Mouse (Mus musculus) ES-CJ7 (cell line): ENCODE data around the gene Ugt1a7c.

Source experiments
- DNase-seq: peaks from one replicate; pipeline ENCODE4 v3.0.0; 2011; ENCODE audit warnings: low read depth, low spot score

Ugt1a7c gene

DNA sequence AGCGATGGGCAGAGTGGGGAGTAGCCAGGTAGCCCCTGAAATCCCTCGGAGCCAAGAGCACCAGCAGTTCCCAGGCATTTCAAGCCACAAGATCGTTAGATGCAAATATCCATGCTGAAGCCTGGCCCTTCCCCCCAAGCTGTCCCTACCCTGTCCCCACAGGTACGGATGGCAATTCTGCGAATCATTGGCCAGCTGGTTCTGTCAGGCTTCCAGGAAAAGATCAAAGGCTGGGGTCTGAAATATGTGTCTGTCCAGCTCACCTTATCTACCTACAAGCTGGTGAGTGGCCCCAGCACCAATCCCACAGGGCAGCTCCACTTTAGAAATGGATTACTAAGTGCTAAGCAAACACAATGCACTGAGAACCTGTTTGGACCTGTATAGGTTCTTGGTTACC lies 142.4 kb downstream of the Ugt1a7c start:
- DNase-seq: no peak

DNA sequence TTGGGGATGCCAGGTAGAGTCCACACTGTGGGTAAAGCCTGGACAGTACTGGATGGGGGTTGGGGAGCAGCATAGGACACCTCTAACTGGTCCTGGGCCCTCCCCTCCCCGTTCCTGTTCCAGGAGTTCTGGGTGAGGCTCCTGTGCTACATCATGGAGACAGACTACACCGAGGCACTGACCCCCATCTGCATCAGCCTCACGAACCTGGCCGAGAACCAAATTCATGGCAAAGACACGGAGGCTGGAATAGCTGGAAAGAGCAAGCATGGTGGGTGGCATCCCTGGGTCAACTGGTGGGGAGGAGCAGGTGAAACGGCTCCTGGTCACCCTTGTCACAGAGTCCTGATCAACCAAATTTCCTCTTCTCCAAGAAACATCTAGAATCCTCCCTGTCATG lies 143.9 kb downstream of the Ugt1a7c start:
- DNase-seq: no peak

DNA sequence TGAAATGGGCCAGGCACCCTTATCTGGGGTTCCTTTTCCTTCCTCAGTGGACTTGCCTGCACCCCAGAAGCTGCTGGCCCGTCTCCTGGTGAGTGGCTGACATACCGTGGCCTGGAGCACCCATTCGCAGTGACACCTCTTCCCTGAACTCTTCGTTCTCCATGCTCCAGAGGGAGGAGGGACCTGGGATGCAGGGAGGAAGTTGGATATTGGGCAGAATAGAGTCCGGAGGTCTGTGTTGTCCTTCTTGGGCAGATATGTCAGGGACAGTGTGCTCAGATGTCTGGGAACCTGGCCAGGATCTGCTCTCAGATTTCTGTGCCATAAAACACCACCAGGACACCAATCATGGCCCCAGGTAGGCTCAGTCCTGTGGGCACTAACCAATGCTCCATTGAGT lies 145.2 kb downstream of the Ugt1a7c start:
- DNase-seq: no peak

DNA sequence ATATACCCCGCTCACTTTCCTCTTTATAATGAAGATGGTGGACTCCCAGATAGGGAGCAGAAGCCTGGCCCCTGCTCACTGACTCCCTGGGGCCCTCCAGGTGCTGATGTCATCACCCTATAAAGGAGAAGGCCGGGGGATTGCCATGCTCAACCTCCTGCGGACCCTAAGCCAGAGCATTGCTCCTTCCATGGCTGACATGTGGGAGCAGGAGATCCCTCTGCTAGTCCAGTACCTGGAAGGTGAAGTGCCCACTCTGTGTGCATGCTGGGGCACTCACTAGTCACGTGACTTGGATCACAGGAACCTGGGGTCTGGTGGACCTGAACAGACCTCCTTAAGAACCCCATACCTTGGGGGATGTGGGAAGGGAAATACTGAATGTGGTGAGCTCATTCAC lies 145.7 kb downstream of the Ugt1a7c start:
- DNase-seq: no peak

DNA sequence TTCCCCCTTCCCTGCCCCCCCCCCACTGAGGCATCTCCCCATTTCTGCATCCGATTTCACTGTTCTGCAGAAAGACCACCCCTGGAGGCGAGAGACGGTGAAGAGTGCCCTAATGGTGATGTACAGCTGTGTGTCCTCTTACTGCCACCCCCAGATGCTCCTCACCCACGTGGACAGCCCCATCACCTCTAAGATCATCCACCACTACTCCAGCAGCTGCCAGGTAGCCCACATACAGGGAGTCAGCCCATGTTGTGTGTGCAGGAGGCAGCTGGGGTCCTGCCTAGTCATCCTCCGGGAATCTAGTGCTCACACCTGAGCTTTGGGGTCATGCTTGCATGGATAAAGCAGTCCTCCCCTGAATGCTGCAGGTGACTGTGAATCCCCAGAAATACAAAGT lies 149.0 kb downstream of the Ugt1a7c start:
- DNase-seq: no peak

DNA sequence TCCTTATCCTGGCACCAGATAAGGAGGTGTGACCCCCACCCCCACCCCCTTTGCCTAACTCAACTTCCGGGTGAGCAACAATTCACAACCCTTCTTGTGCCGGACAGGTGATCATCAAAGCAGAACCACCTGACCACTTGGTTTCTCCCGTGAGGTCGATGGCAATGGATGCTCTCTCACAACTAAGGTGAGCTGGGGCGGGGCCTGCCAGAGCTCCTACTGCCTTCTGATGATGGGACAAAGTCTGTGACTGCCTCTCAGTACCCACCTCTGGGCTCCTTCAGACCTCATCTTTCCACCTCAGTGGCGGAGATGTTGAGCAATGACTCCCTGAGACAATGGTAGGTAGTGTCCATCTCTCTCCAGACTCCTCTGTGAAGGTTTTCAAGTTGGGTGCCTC lies 151.0 kb downstream of the Ugt1a7c start:
- no peak for DNase-seq

DNA sequence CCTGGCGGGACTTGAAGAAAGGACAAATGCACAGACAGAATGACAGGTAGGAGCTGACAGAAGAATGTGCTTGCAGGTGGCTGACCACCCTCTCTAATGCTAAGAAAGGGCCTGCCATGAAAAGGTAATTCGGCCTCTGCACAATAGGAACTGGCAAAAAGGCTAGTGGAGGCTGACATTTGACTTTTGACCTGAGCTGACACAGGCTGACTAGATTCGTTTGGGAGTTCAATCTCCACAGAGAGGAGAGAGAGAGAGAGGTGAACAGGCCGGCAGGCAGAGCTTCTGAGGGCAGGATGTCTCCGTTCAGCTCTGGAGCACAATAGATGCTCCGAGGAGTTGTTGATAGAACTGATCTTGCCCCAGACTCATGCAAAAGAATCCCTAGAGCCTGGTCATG lies 151.5 kb downstream of the Ugt1a7c start:
- no peak for DNase-seq

DNA sequence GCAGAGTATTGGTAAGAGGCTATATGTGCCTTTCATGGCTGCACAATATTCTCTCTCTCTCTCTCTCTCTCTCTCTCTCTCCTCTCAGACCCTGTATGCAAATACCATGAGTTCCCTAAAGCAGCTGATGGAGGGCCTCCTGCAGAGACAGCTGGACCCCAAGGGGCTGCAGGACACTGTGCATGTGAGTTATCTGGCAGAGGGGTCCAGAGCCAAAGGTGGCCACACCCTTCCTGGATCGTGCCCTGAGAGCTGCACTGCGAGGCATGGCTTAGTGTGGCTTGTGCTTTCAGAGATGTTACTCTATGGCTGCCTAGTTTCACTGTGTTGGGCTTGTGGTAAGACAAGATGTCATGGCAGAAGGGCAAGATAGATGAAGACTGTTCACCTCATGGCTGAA lies 152.8 kb downstream of the Ugt1a7c start:
- no peak for DNase-seq

DNA sequence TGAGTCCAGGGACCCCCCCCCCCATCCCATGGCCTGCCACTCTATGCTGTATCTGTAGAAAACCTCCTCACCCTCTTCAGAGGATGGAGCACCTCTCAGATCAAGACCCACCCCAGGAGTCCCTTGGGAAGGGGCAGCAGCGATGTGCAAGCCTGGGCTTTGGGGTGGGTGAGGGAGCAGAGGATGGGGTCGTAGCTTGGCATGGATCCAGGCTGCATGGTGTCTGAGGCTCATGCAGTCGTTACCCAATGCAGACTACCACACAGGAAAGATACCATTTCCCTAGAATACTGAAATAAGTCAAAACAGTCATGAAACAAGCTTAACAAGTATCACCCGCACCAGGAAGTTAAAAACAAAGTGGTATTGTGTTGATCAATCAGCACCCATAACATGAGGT lies 153.8 kb downstream of the Ugt1a7c start:
- DNase-seq: no peak

DNA sequence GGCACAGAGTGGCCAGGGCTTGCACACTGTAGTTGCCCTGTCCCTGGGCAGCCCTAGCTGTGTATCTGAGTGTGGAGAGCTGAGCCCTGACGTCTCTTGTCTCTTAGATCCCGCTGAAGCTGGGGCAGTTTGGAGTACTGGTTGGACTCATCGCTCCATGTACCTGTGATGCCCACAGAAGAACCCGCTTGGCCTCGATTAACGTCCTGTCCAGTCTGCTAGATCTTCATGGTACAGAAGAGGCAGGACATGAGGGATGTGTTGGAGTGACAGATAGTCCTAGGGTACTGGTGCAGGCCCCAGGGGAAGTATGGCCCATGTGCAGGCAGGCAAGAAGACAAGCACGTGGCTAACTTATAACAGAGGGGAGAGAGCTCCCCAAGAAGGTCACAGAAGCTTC lies 154.7 kb downstream of the Ugt1a7c start:
- DNase-seq: no peak

DNA sequence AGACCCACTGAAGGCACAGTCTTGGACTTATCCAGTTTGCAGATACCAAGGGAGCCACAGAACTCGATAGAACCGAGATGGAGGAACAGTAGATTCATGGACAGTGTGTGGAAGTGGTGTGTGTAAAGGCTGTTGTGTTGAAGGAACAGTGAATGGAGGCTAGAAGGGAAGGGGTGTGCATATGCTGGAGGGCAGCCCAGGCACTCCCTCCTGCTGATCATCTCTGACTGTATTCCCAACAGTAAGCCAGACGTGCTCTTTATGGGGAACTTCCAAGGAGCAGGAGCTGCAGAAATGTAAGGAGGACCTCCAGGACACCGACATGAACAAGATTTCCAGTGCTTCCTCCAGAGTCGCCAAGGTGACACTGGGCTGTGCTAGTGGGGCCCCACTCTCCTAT lies 155.2 kb downstream of the Ugt1a7c start:
- DNase-seq: no peak

DNA sequence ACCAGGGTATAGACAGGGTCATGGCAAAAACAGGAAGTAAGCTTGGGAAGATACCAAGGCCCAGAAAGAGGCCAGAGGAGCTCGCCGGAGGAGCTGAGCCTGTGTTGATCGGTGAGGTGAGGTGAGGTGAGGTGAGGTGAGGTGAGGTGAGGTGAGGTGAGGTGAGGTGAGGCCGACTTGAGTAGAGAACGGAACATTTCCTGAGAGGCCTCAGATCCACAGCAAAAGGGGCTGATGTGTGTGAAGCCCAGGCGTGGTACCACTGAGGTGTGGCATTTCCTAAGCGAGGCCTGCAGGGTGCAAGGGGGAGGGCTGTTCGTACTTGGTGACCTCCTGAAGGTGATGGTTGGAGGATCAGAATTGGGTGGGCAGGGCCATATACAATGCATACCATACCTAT lies 158.2 kb downstream of the Ugt1a7c start:
- DNase-seq: no peak

DNA sequence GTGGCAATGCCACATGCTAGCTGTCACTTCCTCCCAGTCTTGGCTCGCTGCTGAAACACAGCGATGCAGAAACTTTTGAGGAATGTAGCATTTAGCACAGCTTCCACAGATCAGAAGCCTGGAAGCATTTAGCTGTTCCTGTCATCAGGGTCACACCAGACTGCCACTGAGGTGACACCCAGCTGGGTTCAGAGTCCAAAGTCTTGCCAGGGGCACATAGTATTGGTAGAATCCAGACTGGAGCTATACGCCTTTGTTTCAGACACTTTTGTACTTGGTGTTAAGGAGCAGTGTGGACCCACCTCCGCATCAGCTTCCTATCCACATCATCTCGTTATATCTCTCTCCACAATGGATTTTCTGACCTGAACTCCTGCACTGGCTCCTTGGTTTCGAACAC lies 158.7 kb downstream of the Ugt1a7c start:
- DNase-seq: no peak

DNA sequence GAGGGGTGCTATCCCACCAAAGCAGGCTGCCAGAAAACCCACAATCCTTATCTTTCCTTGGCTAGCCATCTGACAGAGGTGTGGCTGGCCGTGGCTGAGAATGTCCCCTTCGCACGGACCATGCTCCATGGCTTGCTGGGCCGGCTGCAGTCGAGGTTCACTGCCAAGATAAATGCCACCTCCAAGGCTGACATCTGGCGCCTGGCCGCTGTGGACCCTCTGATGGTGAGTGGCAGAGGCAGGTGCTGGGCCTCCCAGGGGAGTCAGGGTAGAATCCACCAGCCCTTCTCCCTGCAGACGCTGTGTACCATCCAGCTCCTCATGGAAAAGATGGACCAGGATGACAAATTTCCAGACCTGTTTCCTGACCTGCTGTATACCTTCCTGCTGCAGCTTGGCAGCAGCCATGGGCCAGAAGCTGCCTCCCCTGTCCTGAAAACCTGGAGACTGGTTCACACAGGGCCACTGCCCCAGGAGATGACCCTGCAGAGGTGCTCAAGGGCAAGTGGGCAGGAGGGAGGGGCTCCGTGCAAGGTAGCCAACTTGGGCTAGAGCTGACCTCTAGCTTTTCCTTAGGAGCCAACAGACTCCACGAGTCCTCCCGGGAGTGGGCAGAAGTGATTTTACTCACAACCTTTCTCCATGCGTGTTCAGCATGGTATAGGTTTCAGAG lies 160.1 kb downstream of the Ugt1a7c start:
- no peak for DNase-seq

DNA sequence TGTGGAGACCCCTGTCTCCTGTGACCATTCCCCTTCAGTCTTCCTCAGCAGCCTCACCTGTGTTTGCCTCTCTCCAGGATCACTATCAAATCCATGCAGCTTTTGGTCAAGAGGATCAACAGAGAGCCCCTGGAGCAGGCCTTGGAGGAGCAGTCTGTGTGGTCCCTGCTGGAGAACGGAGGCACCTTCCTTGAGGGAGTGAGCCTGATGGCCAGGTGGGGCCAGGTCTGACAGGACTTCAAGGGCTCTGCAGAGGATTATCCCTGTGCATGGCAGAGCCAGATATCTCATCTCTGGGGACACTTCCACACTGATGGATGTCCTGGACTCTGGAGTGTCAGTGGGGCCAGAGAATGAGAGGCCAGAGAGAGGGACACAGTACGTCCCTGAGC lies 160.6 kb downstream of the Ugt1a7c start:
- no peak for DNase-seq

DNA sequence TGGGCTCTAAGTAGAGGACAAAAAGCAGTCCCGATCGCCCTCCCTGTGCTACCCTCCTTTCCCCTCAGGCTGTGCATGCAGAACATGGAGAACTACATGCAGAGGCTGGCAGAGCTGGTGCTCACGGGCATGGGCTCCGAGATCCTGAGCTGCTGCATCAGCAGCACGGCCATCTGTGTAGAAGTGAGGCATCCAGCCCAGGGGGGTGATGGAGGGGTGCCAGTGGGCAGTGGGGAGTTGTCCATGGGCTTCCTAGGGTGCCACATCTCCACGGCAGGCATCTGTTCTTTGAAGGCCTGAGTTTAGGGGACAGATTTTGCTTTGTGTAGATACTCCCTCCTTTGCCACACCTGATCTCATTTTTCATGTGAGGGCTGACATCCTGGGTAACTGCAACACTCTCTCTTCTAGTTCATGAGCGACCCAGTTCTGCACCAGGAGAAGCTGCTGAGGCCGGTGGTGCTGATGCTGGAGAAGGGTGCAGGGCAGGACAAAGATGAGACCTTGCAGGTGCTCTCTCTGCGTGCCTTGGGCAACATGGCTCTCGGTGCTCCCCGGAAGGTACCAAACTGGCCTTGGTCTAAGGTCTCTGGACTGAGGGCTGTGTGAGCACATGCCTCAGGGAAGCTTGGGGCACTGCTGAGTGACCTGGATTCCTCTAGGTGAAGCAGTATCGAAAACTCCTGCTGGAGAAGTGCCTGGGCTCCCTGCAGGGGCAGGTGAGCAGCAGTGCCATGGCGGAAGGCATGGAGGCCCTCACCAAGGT lies 161.3 kb downstream of the Ugt1a7c start:
- no peak for DNase-seq

DNA sequence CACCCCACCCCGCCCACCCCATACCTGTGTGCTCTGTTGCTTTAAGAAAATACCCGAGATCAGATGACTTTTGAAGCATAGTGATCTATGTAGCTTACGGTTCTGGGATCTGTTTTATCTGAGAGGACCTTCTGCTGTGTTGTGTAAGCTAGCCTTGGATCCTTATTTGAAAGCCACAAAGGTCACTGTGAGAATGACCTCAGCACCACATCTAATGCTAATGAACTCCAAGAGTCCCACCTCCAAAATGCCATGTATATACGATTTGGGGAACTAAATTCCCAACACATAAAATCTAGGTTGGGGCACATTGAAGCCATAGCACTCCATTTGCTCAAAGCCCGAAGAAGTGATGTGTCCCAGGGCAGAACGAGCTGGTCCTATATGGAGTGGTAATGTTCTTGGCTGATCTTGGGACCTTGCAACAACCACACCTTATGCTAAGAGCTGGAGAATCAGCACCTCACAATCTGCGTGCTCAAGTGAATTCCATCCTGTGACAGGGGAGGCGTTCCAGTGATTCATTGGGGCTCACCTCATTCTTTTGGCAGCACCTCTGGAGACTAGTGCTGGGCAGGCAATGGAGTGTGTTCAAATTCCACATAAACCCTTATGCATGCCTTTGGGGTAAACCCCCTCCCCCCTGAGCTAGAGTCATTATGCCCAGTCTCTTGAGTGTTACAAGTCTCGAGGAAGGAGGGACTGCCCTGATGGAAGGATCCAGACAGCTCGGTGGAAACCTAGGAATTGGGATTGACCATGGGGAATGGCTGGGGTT lies 162.2 kb downstream of the Ugt1a7c start:
- DNase-seq: no peak

DNA sequence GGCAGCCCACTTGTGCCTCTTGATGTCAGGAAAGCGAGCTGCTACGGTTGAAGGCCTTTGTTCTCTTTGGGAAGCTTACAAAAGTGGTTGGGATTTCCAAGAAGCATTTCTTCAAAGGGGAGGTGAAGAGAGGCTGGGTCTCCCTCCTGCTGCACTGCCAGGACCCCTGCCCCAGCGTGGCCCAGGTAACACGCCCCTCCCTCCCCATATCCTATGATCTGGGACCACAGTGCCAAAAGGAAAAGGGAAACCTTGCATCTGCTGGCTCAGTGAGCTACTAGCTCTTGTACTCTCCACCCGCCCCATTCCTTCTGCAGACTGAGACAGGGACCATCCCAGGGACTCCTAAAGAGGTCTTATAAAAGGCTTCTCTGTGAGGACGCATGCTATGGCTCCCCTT lies 162.8 kb downstream of the Ugt1a7c start:
- no peak for DNase-seq

DNA sequence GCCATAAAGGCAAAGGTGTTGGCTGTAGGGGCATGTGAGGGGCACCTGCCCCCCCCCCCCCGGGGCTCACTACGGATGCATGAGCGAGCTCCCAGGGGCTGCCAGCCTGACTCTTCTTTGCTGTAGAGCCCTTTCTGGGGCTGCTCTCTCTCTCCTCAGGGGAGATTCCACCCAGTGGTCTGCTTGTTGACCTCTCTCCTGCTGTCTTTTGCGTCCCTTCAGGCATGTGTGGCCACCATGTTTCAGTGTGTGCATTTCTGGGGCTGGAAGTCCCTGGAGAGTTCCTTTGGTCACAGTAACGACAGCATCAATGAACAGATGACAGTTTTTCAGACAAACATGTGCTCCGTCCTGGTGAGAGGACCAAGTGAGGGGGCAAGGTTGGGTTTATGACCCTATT lies 163.5 kb downstream of the Ugt1a7c start:
- DNase-seq: no peak

DNA sequence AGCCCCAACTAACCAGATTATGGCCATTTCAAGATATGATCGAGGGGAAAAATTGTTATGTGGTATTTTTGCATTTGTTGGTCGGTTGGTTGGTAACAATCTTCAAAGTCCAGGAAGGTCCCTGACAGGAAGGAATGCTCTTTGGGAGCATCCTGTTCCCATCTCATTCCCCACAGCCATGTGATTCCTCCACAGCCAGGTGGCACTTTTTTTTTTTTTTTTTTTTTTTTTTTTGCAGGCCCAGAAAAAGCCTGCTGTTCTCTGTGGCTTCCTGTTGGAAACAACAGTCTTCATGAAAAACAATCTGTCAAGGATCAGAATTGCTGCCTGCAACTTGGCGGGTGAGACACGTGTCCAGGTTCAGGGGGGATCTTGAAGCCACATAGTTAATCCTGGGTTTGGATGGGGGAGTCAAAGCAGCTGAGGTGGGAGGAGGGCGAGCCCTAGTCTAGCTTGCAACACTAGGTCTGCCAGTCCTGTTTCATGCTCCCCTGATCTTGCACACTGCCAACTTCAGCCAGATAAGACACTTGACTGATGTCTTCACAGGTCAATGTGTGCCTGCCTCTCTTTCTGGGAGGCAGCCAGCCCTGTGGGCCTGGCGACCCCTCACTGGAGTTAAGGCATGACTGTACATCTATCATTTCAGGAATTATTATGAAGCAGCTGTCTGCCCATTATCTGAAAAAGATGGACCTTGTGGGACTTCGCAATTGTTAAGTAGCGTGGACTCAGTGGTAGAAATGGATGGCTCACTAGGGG lies 164.2 kb downstream of the Ugt1a7c start:
- no peak for DNase-seq

DNA sequence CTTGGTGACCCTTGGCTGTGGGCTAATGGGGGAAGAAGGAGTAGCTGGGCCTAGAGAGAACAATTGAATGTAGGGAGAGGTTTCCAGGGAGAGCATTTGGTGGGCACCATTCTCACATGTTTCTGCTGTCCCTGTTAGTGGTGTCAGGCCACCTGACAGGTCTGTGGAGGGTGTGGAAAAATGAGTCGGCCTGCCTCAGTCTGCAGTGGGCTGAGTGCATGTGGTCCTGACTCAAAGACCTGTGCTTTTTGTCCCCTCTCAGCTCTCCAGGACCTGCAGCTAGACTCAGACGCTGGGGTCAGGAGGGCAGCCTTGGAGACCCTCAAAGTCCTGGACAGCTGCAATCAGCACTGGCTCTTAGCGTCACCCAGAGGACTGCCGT lies 164.8 kb downstream of the Ugt1a7c start:
- DNase-seq: no peak

DNA sequence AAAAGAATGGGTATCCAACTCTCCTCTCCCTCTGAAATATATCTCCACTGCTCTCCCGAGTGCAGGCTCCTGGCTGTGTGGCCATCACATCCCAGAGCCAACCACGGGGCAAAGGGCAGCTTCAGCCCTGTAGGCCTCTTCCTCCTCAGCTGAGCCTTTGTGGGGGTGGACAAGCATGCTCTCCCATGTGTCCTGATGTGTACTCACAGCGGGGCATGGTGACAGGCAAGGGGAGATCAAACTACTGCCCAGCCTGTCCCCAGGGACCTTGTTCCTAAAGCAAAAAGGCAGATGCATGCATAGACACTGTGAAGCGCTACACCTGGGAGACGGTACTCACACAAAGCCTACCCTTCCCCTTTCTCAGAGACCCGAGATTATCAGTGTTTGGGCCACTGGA lies 165.3 kb downstream of the Ugt1a7c start:
- no peak for DNase-seq
